In the genomic region with DNA sequence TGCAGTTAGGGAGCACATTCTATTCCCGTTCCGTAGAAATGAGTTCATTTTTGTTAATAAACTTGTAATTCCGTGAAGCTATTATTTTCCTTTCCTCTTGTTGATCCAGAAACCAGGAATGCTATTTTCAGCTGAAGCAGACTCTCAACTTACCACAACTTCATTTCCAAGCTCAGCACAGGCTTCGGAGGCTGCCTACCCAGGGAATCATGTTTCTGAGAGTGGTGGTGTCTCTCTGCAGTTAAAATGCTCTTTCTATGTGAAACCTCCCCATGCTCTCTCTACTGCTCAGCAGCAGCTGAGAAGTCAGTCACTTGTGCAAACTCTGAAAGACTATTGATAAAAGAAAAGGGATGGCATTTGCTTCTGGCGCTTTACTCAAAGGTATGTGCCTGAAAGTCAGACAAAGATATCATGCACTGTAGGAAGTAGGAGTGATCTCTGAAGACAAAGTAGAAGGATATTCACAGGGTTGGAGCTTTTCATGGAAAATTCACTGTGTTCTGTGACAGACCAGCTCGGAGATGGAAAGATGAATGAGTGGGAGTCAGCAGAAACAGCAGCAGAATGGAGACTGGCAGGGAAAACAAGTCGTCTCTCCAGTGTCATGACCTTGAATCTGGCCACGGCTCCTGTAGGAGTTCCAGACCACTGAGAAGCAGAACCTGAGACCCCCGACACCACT, we compare ENCODE assay signal across 6 mouse cellular contexts.
"Had no signal": no experiment of that assay in that cellular context is flagged by ENCODE, and none has a peak within 500 bp of the region (broad histone marks: within the 10 kb centered on the region; RNA-seq: fewer than 3 reads in every experiment).

No protein-coding gene starts in this region.

- DNase-seq: kidney, adult 2 months; kidney, postnatal 14 days; lung, adult 18-20 months; thymus, adult 2 months; thymus, postnatal 25 days had no signal

- ATAC-seq: intestine, embryonic 16.5 days had no signal
